Mouse (Mus musculus) adrenal gland, postnatal 25 days (tissue): ENCODE measurements around the gene Rnf2. TPM values are rescaled to one million over a fixed set of nuclear protein-coding genes. Genes with fewer than 3 reads are reported as not detected.

Experiments used
- DNase-seq: peaks from one replicate; pipeline ENCODE4 v3.0.0; 2021; ENCODE audit warnings: mixed read lengths
- long read RNA-seq: library from polyadenylated mRNA; stranded (forward); transcript quantifications from one replicate; pipeline ENCODE4 v2.0.0, GENCODE M21; 2021
- total RNA-seq: library from RNA; stranded (reverse); gene quantifications from 2 replicates; pipeline ENCODE4 v1.2.3, GENCODE M21; 2021

Rnf2 gene
- total RNA-seq, result 57.3 and 59.0 TPM in 2 replicates
- long read RNA-seq, transcript Rnf2-201 (7 exons, 3,160 nt), result major isoform, 33 of 35 reads
- long read RNA-seq, partial matches to known transcripts, result 0 of 35 reads
- long read RNA-seq, other reads (novel, unspliced or antisense), result 2 of 35 reads

GRCm38 (mm10) chr1:151500531-151501361 is at the start of gene Rnf2:
Rnf2 (minus strand) TSS chr1:151500955.
- peak; percentile 95 for DNase-seq

GRCm38 (mm10) chr1:151549794-151550193 is 49.0 kb upstream of the Rnf2 start:
- no peak for DNase-seq

GRCm38 (mm10) chr1:151548896-151549610 is 48.3 kb upstream of the Rnf2 start:
- DNase-seq, result no peak

GRCm38 (mm10) chr1:151545571-151545970 is 44.8 kb upstream of the Rnf2 start:
- no peak for DNase-seq

- DNase-seq, result no peak
Measured at GRCm38 (mm10) chr1:151544581-151544980, 43.8 kb upstream of the Rnf2 start.

GRCm38 (mm10) chr1:151543796-151544477 is 43.2 kb upstream of the Rnf2 start:
- DNase-seq, result no peak

- no peak for DNase-seq
Measured at GRCm38 (mm10) chr1:151526701-151527100, 25.9 kb upstream of the Rnf2 start.

GRCm38 (mm10) chr1:151517571-151518250 is 17.0 kb upstream of the Rnf2 start:
- no peak for DNase-seq

GRCm38 (mm10) chr1:151516871-151517270 is 16.1 kb upstream of the Rnf2 start:
- DNase-seq, result no peak

GRCm38 (mm10) chr1:151515733-151516132 is 15.0 kb upstream of the Rnf2 start:
- peak; percentile 26 for DNase-seq

GRCm38 (mm10) chr1:151514119-151514518 is 13.4 kb upstream of the Rnf2 start:
- DNase-seq, result no peak

- no peak for DNase-seq
Measured at GRCm38 (mm10) chr1:151510811-151511210, 10.1 kb upstream of the Rnf2 start.

GRCm38 (mm10) chr1:151499815-151500501 is 797 bp downstream of the Rnf2 start:
- peak; percentile 64 for DNase-seq

GRCm38 (mm10) chr1:151498381-151498780 is 2.4 kb downstream of the Rnf2 start:
- no peak for DNase-seq

- no peak for DNase-seq
Measured at GRCm38 (mm10) chr1:151497942-151498341, 2.8 kb downstream of the Rnf2 start.

GRCm38 (mm10) chr1:151497028-151497427 is 3.7 kb downstream of the Rnf2 start:
- peak; percentile 50 for DNase-seq

GRCm38 (mm10) chr1:151495635-151496285 is 5.0 kb downstream of the Rnf2 start:
- DNase-seq, result no peak

GRCm38 (mm10) chr1:151494711-151495110 is 6.0 kb downstream of the Rnf2 start:
- no peak for DNase-seq

- DNase-seq, result no peak
Measured at GRCm38 (mm10) chr1:151493826-151494225, 6.9 kb downstream of the Rnf2 start.

- no peak for DNase-seq
Measured at GRCm38 (mm10) chr1:151492419-151492818, 8.3 kb downstream of the Rnf2 start.

GRCm38 (mm10) chr1:151489806-151490205 is 10.9 kb downstream of the Rnf2 start:
- no peak for DNase-seq
